Comparison of ENCODE assay signal across 7 mouse cellular contexts in genomic region chr13:100785806-100786413, GRCm38 (mm10). TPM values are rescaled to one million over a fixed set of nuclear protein-coding genes. Genes with fewer than 3 reads are reported as not detected.
DNase-seq lines count a peak whose midpoint lies in the region; ATAC-seq lines count a peak whose summit lies in the region.

No protein-coding gene starts in this region.

- peak overlapping the region; percentile 60 for H3K9ac ChIP-seq in hindbrain, embryonic 16.5 days (ENCODE audit: low read depth, low read length)
- peak overlapping the region; percentile 78 for H3K9ac ChIP-seq in midbrain, embryonic 12.5 days (replicated peaks)

- no peak overlapping the region for H3K27ac ChIP-seq in hindbrain, embryonic 16.5 days (ENCODE audit: low read depth, low read length)
- 0 out of 2 replicates have a peak overlapping the region, but pooled peaks have one; percentile 10 for H3K27ac ChIP-seq in midbrain, embryonic 12.5 days (replicated peaks)

- H3K27me3 ChIP-seq in hindbrain, embryonic 16.5 days (replicated peaks; ENCODE audit: control insufficient read depth, insufficient read depth, low read length) = no peaks in the 10 kb centered on the region
- H3K27me3 ChIP-seq in midbrain, embryonic 12.5 days = no peaks in the 10 kb centered on the region

- H3K9me3 ChIP-seq in hindbrain, embryonic 16.5 days (ENCODE audit: control insufficient read depth, low read length) = no peaks in the 10 kb centered on the region
- H3K9me3 ChIP-seq in midbrain, embryonic 12.5 days = no peaks in the 10 kb centered on the region

- H3K4me1 ChIP-seq in hindbrain, embryonic 16.5 days (ENCODE audit: control insufficient read depth, insufficient read depth, low read depth, low read length) = peaks cover 6% of the 10 kb centered on the region
- peaks cover 21% of the 10 kb centered on the region for H3K4me1 ChIP-seq in midbrain, embryonic 12.5 days

- WGBS in hindbrain, embryonic 16.5 days = under 1% methylated on average over 30 of the region's 30 CpGs
- WGBS in midbrain, embryonic 12.5 days = under 1% methylated on average over 30 of the region's 30 CpGs

- peak; percentile 21 for DNase-seq in thymus, postnatal 14 days
- DNase-seq in thymus, postnatal 10 days (ENCODE audit: low spot score in 2 of 2) = no peak
- peak; percentile 57 for DNase-seq in embryo, embryonic 10.5 days (ENCODE audit: low spot score)
- no peak for DNase-seq in urinary bladder, postnatal 25 days (ENCODE audit: low spot score)
- DNase-seq in adrenal gland, postnatal 4 days (ENCODE audit: low spot score in 2 of 2) = no peak

- peak overlapping the region; percentile 69 for H3K4me3 ChIP-seq in hindbrain, embryonic 16.5 days (ENCODE audit: low read length)
- H3K4me3 ChIP-seq in midbrain, embryonic 12.5 days = peak overlapping the region; percentile 79

- H3K36me3 ChIP-seq in hindbrain, embryonic 16.5 days (ENCODE audit: control insufficient read depth, insufficient read depth, low read length) = no peaks in the 10 kb centered on the region
- peaks cover 17% of the 10 kb centered on the region for H3K36me3 ChIP-seq in midbrain, embryonic 12.5 days

- ATAC-seq in hindbrain, embryonic 16.5 days = peak; percentile 46; the same call in 1 of the 2 replicates
- peak; percentile 52 for ATAC-seq in midbrain, embryonic 12.5 days (ENCODE audit: low FRiP score, low read depth)

- H3K4me2 ChIP-seq in hindbrain, embryonic 16.5 days (ENCODE audit: low read length) = peak overlapping the region; percentile 100
- H3K4me2 ChIP-seq in midbrain, embryonic 12.5 days (replicated peaks) = peak overlapping the region; percentile 95

RNA-seq across cellular contexts. Expression of gene Ccnb1, which starts 0.5 kb away (rescaled TPM):
- polyA plus RNA-seq in hindbrain, embryonic 16.5 days (2015; fragmentation: Nextera tagmentation; extraction: Ambion mirVana) = 42.4 and 52.9 TPM in 2 replicates
- 278 and 279 TPM in 2 replicates for polyA plus RNA-seq in midbrain, embryonic 12.5 days (2016; fragmentation: Nextera tagmentation; extraction: Ambion mirVana)
- total RNA-seq in adrenal gland, postnatal 4 days (2021) = 10 to 100 TPM; 42.2 to 59.1 TPM

RNA-seq across cellular contexts. Expression of gene Cenph, which starts 10.2 kb away (rescaled TPM):
- polyA plus RNA-seq in hindbrain, embryonic 16.5 days (2015; fragmentation: Nextera tagmentation; extraction: Ambion mirVana) = 6.5 and 7.6 TPM in 2 replicates
- 34.0 and 35.0 TPM in 2 replicates for polyA plus RNA-seq in midbrain, embryonic 12.5 days (2016; fragmentation: Nextera tagmentation; extraction: Ambion mirVana)
- total RNA-seq in adrenal gland, postnatal 4 days (2021) = 10 to 100 TPM in 1 of 2 experiments, 1 to 10 TPM in 1; 9.3 to 12.9 TPM

RNA-seq across cellular contexts. Expression of gene Mrps36, which starts 41.5 kb away (rescaled TPM):
- polyA plus RNA-seq in hindbrain, embryonic 16.5 days (2015; fragmentation: Nextera tagmentation; extraction: Ambion mirVana) = 143 and 161 TPM in 2 replicates
- polyA plus RNA-seq in midbrain, embryonic 12.5 days (2016; fragmentation: Nextera tagmentation; extraction: Ambion mirVana) = 125 and 135 TPM in 2 replicates
- 100 to 1,000 TPM in 1 of 2 experiments, 10 to 100 TPM in 1; 95.5 to 102 TPM for total RNA-seq in adrenal gland, postnatal 4 days (2021)

RNA-seq across cellular contexts. Expression of gene Slc30a5, which starts 47.3 kb away (rescaled TPM):
- polyA plus RNA-seq in hindbrain, embryonic 16.5 days (2015; fragmentation: Nextera tagmentation; extraction: Ambion mirVana) = 30.8 and 31.4 TPM in 2 replicates
- 40.9 and 43.2 TPM in 2 replicates for polyA plus RNA-seq in midbrain, embryonic 12.5 days (2016; fragmentation: Nextera tagmentation; extraction: Ambion mirVana)
- 10 to 100 TPM; 50.3 to 51.3 TPM for total RNA-seq in adrenal gland, postnatal 4 days (2021)

RNA-seq across cellular contexts. Expression of gene Cdk7, which starts 55.2 kb away (rescaled TPM):
- polyA plus RNA-seq in hindbrain, embryonic 16.5 days (2015; fragmentation: Nextera tagmentation; extraction: Ambion mirVana) = 35.8 and 40.0 TPM in 2 replicates
- 63.2 and 67.5 TPM in 2 replicates for polyA plus RNA-seq in midbrain, embryonic 12.5 days (2016; fragmentation: Nextera tagmentation; extraction: Ambion mirVana)
- 10 to 100 TPM; 66.5 to 68.2 TPM for total RNA-seq in adrenal gland, postnatal 4 days (2021)

Comparison
In these comparisons a context has a peak if more than half of its experiments do, and no peak if none do; other contexts are left out.
1. DNase-seq: peak in thymus, postnatal 14 days (single experiment) and embryo, embryonic 10.5 days (single experiment); none in thymus, postnatal 10 days (0 of 2), urinary bladder, postnatal 25 days (single experiment) and adrenal gland, postnatal 4 days (0 of 2).